Mouse (Mus musculus) embryonic facial prominence, embryonic 11.5 days (tissue): ENCODE data around the gene Sost. TPM values are rescaled to one million over a fixed set of nuclear protein-coding genes. Genes with fewer than 3 reads are reported as not detected.

Experiments used
- ATAC-seq: fragments of 200-750 bp; cut with Nextera tagmentation; replicated peaks from 2 replicates; pipeline ENCODE4 v1.8.0; 2017; ENCODE audit warnings: low read depth; ENCODE audit not compliant: insufficient number of reproducible peaks, low FRiP score, low TSS enrichment
- DNase-seq: peaks from one replicate; pipeline ENCODE4 v3.0.0-alpha.2; 2015; ENCODE audit warnings: low spot score
- H3K27ac ChIP-seq: fragments of 300-500 bp; sonication (generic); replicated peaks from 2 replicates; pipeline ENCODE4 v1.5.1; 2014; ENCODE audit warnings: mild to moderate bottlenecking, low read depth, low read length, control low read depth
- H3K27me3 ChIP-seq: fragments of 300-500 bp; sonication (generic); 2 replicates; pipeline ENCODE4 v1.6.1; 2014; ENCODE audit warnings: mild to moderate bottlenecking, low read length, moderate library complexity, mixed read lengths; ENCODE audit not compliant: control insufficient read depth, insufficient read depth
- H3K36me3 ChIP-seq: fragments of 300-500 bp; sonication (generic); replicated peaks from 2 replicates; pipeline ENCODE4 v1.6.1; 2014; ENCODE audit warnings: low read depth, mild to moderate bottlenecking, low read length, moderate library complexity, mixed read lengths; ENCODE audit not compliant: control insufficient read depth, insufficient read depth
- H3K4me1 ChIP-seq: fragments of 300-500 bp; sonication (generic); 2 replicates; pipeline ENCODE4 v1.6.1; 2014; ENCODE audit warnings: low read length, mixed read lengths; ENCODE audit not compliant: control insufficient read depth, insufficient read depth
- H3K4me2 ChIP-seq: fragments of 300-500 bp; sonication (generic); 2 replicates; pipeline ENCODE4 v1.6.1; 2014; ENCODE audit warnings: low read depth, mild to moderate bottlenecking, control low read depth, low read length, moderate library complexity
- H3K4me3 ChIP-seq: fragments of 300-500 bp; sonication (generic); 2 replicates; pipeline ENCODE4 v1.5.1; 2014; ENCODE audit warnings: low read depth, low read length, control low read depth
- H3K9ac ChIP-seq: fragments of 300-500 bp; sonication (generic); replicated peaks from 2 replicates; pipeline ENCODE4 v1.6.1; 2014; ENCODE audit warnings: mild to moderate bottlenecking, control low read depth, low read length
- H3K9me3 ChIP-seq: fragments of 300-500 bp; sonication (generic); replicated peaks from 2 replicates; pipeline ENCODE4 v1.6.1; 2016; ENCODE audit warnings: mild to moderate bottlenecking, low read length, inconsistent platforms, mixed read lengths; ENCODE audit not compliant: control insufficient read depth
- WGBS: fragments of 180-500 bp; shearing (Covaris S2); extraction: QIAGEN DNeasy Blood & Tissue Kit; methylation state at CpG from one replicate; pipeline ENCODE4 v1.1.7; 2014; 5-methylcytosine and 5-hydroxymethylcytosine counted together
- polyA plus RNA-seq: library from polyadenylated mRNA; unstranded; fragments of >200 nt; fragmentation: Nextera tagmentation; extraction: Ambion mirVana; gene quantifications from 2 replicates; pipeline ENCODE4 v1.2.1, GENCODE M21; 2014

The Sost gene
- polyA plus RNA-seq: not detected in 2 replicates

DNA sequence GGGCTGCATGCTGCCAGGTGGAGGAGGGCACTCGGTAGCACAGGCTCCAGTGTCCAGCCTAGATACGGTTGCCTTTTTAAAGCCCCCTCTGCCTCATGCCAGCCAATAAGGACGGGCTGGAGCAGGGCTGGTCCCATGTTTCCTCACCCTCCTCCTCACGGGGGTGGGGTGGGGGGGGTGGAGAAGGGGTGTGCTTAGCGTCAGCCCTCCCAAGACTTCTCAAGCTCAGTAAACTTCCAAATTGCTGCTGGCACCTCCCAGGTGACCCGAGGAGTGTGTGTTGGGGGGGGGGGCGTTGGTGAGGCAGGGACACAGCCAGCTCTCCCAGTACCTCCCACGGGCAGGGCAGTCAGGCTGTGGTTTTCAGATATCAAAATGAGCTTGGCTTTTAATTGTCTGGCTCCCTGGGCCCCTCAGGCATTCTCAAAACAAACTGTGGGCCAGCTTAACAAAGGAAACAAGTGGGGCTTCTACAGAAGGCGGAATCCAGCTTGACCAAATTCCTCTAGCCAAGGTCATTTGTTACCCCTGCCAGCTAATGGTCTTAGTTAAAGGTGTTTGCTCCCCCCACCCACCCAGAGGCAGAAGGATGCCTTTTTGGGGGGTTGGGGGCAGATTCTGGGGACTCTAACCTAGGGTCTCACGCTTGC lies at the start of gene Sost:
Gene Sost (minus strand): TSS at position 51 of the 650 bp plus-strand sequence.
- no peak within 1 kb of the TSS for H3K4me2 ChIP-seq
- H3K9ac ChIP-seq: no peak within 1 kb of the TSS
- no peak within 1 kb of the TSS for H3K27ac ChIP-seq
- no peaks in the 10 kb centered on the region for H3K9me3 ChIP-seq
- DNase-seq: no peak
- ATAC-seq: no peak
- no peak within 1 kb of the TSS for H3K4me3 ChIP-seq
- peaks cover 8% of the 10 kb centered on the region; the same call in 1 of the 2 replicates for H3K4me1 ChIP-seq
- H3K36me3 ChIP-seq: no peaks in the 10 kb centered on the region
- H3K27me3 ChIP-seq: peaks cover 31% of the 10 kb centered on the region
- 18% methylated on average over 9 of the region's 10 CpGs for WGBS

- no peak for DNase-seq
- 86% methylated on average over 1 of the region's 1 CpGs for WGBS
- Histone ChIP-seq H3K27me3 (no peaks in the 10 kb centered on the region), H3K27ac (no peak overlapping the region), H3K4me3 (no peak overlapping the region), H3K9me3 (no peaks in the 10 kb centered on the region), H3K4me1 (no peaks in the 10 kb centered on the region), H3K9ac (no peak overlapping the region), H3K36me3 (no peaks in the 10 kb centered on the region), H3K4me2 (no peak overlapping the region)
- no peak for ATAC-seq
These were observed 49.3 kb upstream of the Sost start for GRCm38 (mm10) chr11:102016136-102016535.

DNA sequence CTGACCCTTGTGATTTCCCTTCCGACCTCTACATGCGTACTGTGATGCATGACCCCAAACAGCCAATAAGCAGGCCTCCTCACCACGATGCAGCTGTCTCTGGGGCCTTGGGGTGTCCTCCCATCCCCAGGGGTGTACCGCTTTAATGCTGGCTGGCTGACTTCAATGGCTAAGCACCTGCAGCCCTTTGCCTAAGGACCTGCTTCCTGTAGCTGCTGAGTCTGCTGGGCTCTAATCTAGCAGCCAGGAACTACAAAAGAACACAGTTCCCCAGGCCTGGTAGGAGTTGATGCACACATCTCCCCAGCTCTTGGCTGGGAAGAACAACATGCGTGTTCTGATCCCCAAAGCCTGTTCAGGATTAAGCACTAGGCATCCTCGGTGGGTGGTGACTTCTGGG lies 48.7 kb upstream of the Sost start:
- Histone ChIP-seq H3K27ac (no peak overlapping the region), H3K27me3 (no peaks in the 10 kb centered on the region), H3K4me1 (no peaks in the 10 kb centered on the region), H3K9ac (no peak overlapping the region), H3K9me3 (no peaks in the 10 kb centered on the region), H3K4me3 (no peak overlapping the region), H3K4me2 (no peak overlapping the region), H3K36me3 (no peaks in the 10 kb centered on the region)
- 67% methylated on average over 6 of the region's 6 CpGs for WGBS
- ATAC-seq (no peak), DNase-seq (no peak)

GRCm38 (mm10) chr11:102013201-102013600 lies 46.4 kb upstream of the Sost start:
- no peaks in the 10 kb centered on the region for H3K9me3 ChIP-seq
- WGBS: 82% methylated on average over 8 of the region's 8 CpGs
- H3K27me3 ChIP-seq: no peaks in the 10 kb centered on the region
- ATAC-seq (no peak), DNase-seq (no peak)
- no peak overlapping the region for H3K27ac ChIP-seq
- no peaks in the 10 kb centered on the region for H3K36me3 ChIP-seq
- no peak overlapping the region for H3K4me3 ChIP-seq
- no peak overlapping the region for H3K4me2 ChIP-seq
- H3K9ac ChIP-seq: no peak overlapping the region
- no peaks in the 10 kb centered on the region for H3K4me1 ChIP-seq

- Histone ChIP-seq H3K4me1 (no peaks in the 10 kb centered on the region), H3K4me2 (no peak overlapping the region), H3K4me3 (no peak overlapping the region), H3K27me3 (no peaks in the 10 kb centered on the region), H3K9ac (no peak overlapping the region), H3K36me3 (no peaks in the 10 kb centered on the region), H3K27ac (no peak overlapping the region), H3K9me3 (no peaks in the 10 kb centered on the region)
- WGBS: 84% methylated on average over 8 of the region's 8 CpGs
- ATAC-seq (no peak), DNase-seq (no peak)
These were observed 44.7 kb upstream of the Sost start for GRCm38 (mm10) chr11:102011510-102011909.

DNA sequence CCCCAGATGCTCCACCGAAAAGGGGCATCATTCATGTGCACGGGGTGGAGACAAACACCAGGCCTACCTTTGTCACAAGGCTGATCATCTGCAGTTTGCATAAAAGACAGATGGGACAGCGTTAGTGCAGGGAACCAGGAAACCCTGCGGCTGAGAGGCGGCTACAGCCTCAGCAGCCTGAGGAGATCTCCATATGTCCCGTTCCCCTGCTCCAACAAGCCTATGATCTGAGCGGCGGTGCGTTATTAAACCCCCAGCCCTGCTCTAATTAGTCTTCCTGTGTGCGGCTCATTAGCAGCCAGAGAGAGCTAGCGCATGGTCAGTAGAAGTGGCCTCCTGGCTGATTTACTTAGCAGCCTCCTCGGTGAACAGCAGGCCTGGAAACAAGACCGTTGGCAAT lies 43.3 kb upstream of the Sost start:
- Histone ChIP-seq H3K4me2 (no peak overlapping the region), H3K4me1 (no peaks in the 10 kb centered on the region), H3K27me3 (no peaks in the 10 kb centered on the region), H3K9ac (no peak overlapping the region), H3K4me3 (no peak overlapping the region), H3K9me3 (no peaks in the 10 kb centered on the region), H3K27ac (no peak overlapping the region), H3K36me3 (no peaks in the 10 kb centered on the region)
- 65% methylated on average over 13 of the region's 13 CpGs for WGBS
- ATAC-seq (no peak), DNase-seq (no peak)

DNA sequence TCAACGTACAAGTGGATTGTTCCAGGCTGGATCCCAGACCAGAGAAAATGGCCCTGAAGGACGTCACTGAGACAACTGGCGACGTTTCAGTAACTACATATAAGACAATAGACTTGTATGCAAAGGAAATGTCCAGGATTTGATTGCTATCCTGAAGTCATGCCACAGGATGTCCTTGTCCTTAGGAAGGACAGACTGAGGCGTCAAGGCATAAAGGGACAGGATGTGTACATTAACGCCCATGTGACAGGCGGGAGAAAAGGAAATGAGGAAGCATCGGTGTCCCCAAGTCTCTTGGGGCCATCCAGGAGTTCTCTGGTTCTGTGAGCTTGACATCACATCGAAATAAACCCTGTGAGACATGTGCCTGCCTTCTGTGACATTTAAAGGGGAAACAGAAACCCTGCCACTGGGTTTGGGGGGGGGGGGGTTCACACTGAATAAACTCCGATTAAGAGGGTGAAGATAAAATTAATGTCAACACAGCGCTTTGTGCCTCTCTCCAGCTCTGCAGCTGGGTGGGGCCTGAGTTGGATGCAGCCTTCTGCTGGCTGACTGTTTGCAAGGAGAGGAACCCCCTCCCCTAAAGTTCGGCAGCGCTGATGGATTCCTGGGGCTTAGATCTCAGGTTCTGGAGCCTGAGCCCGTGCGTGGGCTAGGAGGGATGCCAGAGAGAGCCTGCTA lies 42.3 kb upstream of the Sost start:
- no peak overlapping the region for H3K4me2 ChIP-seq
- no peaks in the 10 kb centered on the region for H3K9me3 ChIP-seq
- H3K36me3 ChIP-seq: no peaks in the 10 kb centered on the region
- no peak for ATAC-seq
- no peak overlapping the region for H3K4me3 ChIP-seq
- DNase-seq: no peak
- H3K27me3 ChIP-seq: no peaks in the 10 kb centered on the region
- H3K27ac ChIP-seq: no peak overlapping the region
- H3K4me1 ChIP-seq: no peaks in the 10 kb centered on the region
- WGBS: 84% methylated on average over 15 of the region's 15 CpGs
- no peak overlapping the region for H3K9ac ChIP-seq

GRCm38 (mm10) chr11:102008372-102008771 lies 41.6 kb upstream of the Sost start:
- Histone ChIP-seq H3K36me3 (no peaks in the 10 kb centered on the region), H3K4me2 (no peak overlapping the region), H3K4me3 (no peak overlapping the region), H3K9ac (no peak overlapping the region), H3K27ac (no peak overlapping the region), H3K27me3 (no peaks in the 10 kb centered on the region), H3K9me3 (no peaks in the 10 kb centered on the region), H3K4me1 (no peaks in the 10 kb centered on the region)
- 89% methylated on average over 8 of the region's 8 CpGs for WGBS
- ATAC-seq (no peak), DNase-seq (no peak)
